Mouse (Mus musculus) megakaryocyte, embryonic 14.5 days (primary cell): ENCODE results near the gene Mlx.

Experiments
- FLI1 ChIP-seq: IDR thresholded peaks from 2 replicates; pipeline ENCODE4 v1.6.1; 2012; ENCODE audit warnings: low read length, inconsistent platforms, mixed read lengths
- GATA1 ChIP-seq: IDR thresholded peaks from 3 replicates; pipeline ENCODE4 v1.6.1; 2012; ENCODE audit warnings: mixed read lengths, low read length, inconsistent platforms, borderline replicate concordance

DNA sequence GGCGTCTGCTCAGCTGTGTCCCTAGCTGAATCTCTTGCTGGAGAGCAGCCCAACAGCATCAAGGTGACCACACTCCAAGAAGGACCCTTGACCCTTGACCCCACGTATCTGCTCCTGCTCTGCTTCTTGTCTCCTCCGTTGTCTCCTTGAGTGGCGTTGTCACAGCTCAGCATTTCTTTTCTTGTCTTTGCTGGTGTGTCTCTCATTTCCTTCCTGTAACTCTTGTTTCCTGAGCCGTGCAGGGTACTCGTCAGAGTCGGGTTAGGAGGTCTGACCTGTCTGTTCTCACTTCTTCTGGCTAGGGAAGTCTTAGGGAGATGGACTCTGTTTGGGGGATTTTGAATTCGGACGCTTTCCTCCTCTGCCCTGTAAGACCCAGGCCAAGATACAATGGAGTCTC is 40.6 kb upstream of the Mlx start:
- TF ChIP-seq GATA1, result no peak
- TF ChIP-seq FLI1, result no peak
